Mouse (Mus musculus): ENCODE results near the gene Sec24a. TPM values are rescaled to one million over a fixed set of nuclear protein-coding genes. Genes with fewer than 3 reads are reported as not detected.
"Not testable (repeated sequence)": the region's sequence is repeated elsewhere in the genome, so short reads cannot be mapped to it uniquely, and the experiment has no call there.

Sec24a gene
- total RNA-seq, 1 experiment = 10.9 TPM

GRCm38 (mm10) chr11:51790662-51791061 is 27.2 kb upstream of the Sec24a start:
- TF ChIP-seq CHD2 (IDR thresholded peaks at IDR 0.05; ENCODE audit: low read depth, low read length) (no peak), ZC3H11A (IDR thresholded peaks at IDR 0.05; ENCODE audit: borderline replicate concordance, low read depth, low read length) (no peak), ZNF384 (IDR thresholded peaks at IDR 0.05; ENCODE audit: low read depth, low read length) (no peak), HCFC1 (IDR thresholded peaks at IDR 0.05; ENCODE audit: borderline replicate concordance, insufficient read depth, low read length) (no peak), MAFK (IDR thresholded peaks at IDR 0.05; ENCODE audit: insufficient read depth, low read depth, low read length) (no peak)
- H3K27ac ChIP-seq (ENCODE audit: insufficient read depth, low read depth, low read length, poor library complexity, severe bottlenecking) = no peak overlapping the region
- no peaks in the 10 kb centered on the region; a peak in 1 of 4 replicates for H3K4me1 ChIP-seq (ENCODE audit: control insufficient read depth in 2 of 2, insufficient read depth in 2 of 2, low read length in 2 of 2, poor library complexity in 1 of 2)
- no peak overlapping the region for H3K4me3 ChIP-seq (ENCODE audit: insufficient read depth in 1 of 2, low read depth in 1 of 2, low read length in 2 of 2, poor library complexity in 1 of 2, severe bottlenecking in 1 of 2)
- DNase-seq (ENCODE audit: low read depth, low spot score) = no peak
- no peaks in the 10 kb centered on the region for H3K9me3 ChIP-seq (ENCODE audit: control insufficient read depth, insufficient read depth, low read depth, low read length)
- peaks cover 9% of the 10 kb centered on the region for H3K36me3 ChIP-seq (ENCODE audit: control insufficient read depth, insufficient read depth, low read length, poor library complexity, severe bottlenecking)
- no peak overlapping the region for H3K9ac ChIP-seq (ENCODE audit: insufficient read depth, low read depth, low read length, poor library complexity, severe bottlenecking)
- in situ Hi-C loops (cut with MboI; ENCODE audit: low sequenced_read_pairs in 2 of 2, unreplicated experiment in 2 of 2) = no loop called here

- H3K9me3 ChIP-seq (ENCODE audit: control insufficient read depth, insufficient read depth, low read depth, low read length); in situ Hi-C loops (cut with MboI; ENCODE audit: low sequenced_read_pairs in 2 of 2, unreplicated experiment in 2 of 2); H3K36me3 ChIP-seq (ENCODE audit: control insufficient read depth, insufficient read depth, low read length, poor library complexity, severe bottlenecking); H3K4me1 ChIP-seq (ENCODE audit: control insufficient read depth in 2 of 2, insufficient read depth in 2 of 2, low read length in 2 of 2, poor library complexity in 1 of 2); H3K9ac ChIP-seq (ENCODE audit: insufficient read depth, low read depth, low read length, poor library complexity, severe bottlenecking); H3K27ac ChIP-seq (ENCODE audit: insufficient read depth, low read depth, low read length, poor library complexity, severe bottlenecking); DNase-seq (ENCODE audit: low read depth, low spot score); H3K4me3 ChIP-seq (ENCODE audit: insufficient read depth in 1 of 2, low read depth in 1 of 2, low read length in 2 of 2, poor library complexity in 1 of 2, severe bottlenecking in 1 of 2): not testable (repeated sequence)
Observed at GRCm38 (mm10) chr11:51789735-51790134, 26.3 kb upstream of the Sec24a start.

GRCm38 (mm10) chr11:51785926-51786325 is 22.5 kb upstream of the Sec24a start:
- in situ Hi-C loops (cut with MboI; ENCODE audit: low sequenced_read_pairs in 2 of 2, unreplicated experiment in 2 of 2) = no loop called here
- Histone ChIP-seq H3K4me3 (ENCODE audit: insufficient read depth in 1 of 2, low read depth in 1 of 2, low read length in 2 of 2, poor library complexity in 1 of 2, severe bottlenecking in 1 of 2) (peak overlapping the region in 1 of 2 experiments; percentile 23; a peak in 1 of 4 replicates), H3K4me1 (ENCODE audit: control insufficient read depth in 2 of 2, insufficient read depth in 2 of 2, low read length in 2 of 2, poor library complexity in 1 of 2) (no peaks in the 10 kb centered on the region; a peak in 1 of 4 replicates), H3K9me3 (ENCODE audit: control insufficient read depth, insufficient read depth, low read depth, low read length) (no peaks in the 10 kb centered on the region), H3K27ac (ENCODE audit: insufficient read depth, low read depth, low read length, poor library complexity, severe bottlenecking) (no peak overlapping the region), H3K9ac (ENCODE audit: insufficient read depth, low read depth, low read length, poor library complexity, severe bottlenecking) (peak overlapping the region; percentile 24; the same call in 1 of the 2 replicates), H3K36me3 (ENCODE audit: control insufficient read depth, insufficient read depth, low read length, poor library complexity, severe bottlenecking) (peaks cover 8% of the 10 kb centered on the region; the same call in 1 of the 2 replicates)
- DNase-seq (ENCODE audit: low read depth, low spot score) = peak; percentile 67
- TF ChIP-seq HCFC1 (IDR thresholded peaks at IDR 0.05; ENCODE audit: borderline replicate concordance, insufficient read depth, low read length) (no peak), ZC3H11A (IDR thresholded peaks at IDR 0.05; ENCODE audit: borderline replicate concordance, low read depth, low read length) (peak; percentile 17; the same call in 1 of the 2 replicates), CHD2 (IDR thresholded peaks at IDR 0.05; ENCODE audit: low read depth, low read length) (no peak), ZNF384 (IDR thresholded peaks at IDR 0.05; ENCODE audit: low read depth, low read length) (no peak), MAFK (IDR thresholded peaks at IDR 0.05; ENCODE audit: insufficient read depth, low read depth, low read length) (no peak)

- Histone ChIP-seq H3K27ac (ENCODE audit: insufficient read depth, low read depth, low read length, poor library complexity, severe bottlenecking) (no peak overlapping the region), H3K4me1 (ENCODE audit: control insufficient read depth in 2 of 2, insufficient read depth in 2 of 2, low read length in 2 of 2, poor library complexity in 1 of 2) (no peaks in the 10 kb centered on the region; a peak in 1 of 4 replicates), H3K9me3 (ENCODE audit: control insufficient read depth, insufficient read depth, low read depth, low read length) (no peaks in the 10 kb centered on the region), H3K4me3 (ENCODE audit: insufficient read depth in 1 of 2, low read depth in 1 of 2, low read length in 2 of 2, poor library complexity in 1 of 2, severe bottlenecking in 1 of 2) (no peak overlapping the region), H3K36me3 (ENCODE audit: control insufficient read depth, insufficient read depth, low read length, poor library complexity, severe bottlenecking) (peaks cover 6% of the 10 kb centered on the region; the same call in 1 of the 2 replicates), H3K9ac (ENCODE audit: insufficient read depth, low read depth, low read length, poor library complexity, severe bottlenecking) (no peak overlapping the region)
- in situ Hi-C loops (cut with MboI; ENCODE audit: low sequenced_read_pairs in 2 of 2, unreplicated experiment in 2 of 2) = no loop called here
- no peak for TF ChIP-seq ZNF384 (IDR thresholded peaks at IDR 0.05; ENCODE audit: low read depth, low read length)
- no peak for TF ChIP-seq HCFC1 (IDR thresholded peaks at IDR 0.05; ENCODE audit: borderline replicate concordance, insufficient read depth, low read length)
- TF ChIP-seq ZC3H11A (IDR thresholded peaks at IDR 0.05; ENCODE audit: borderline replicate concordance, low read depth, low read length) = no peak
- TF ChIP-seq CHD2 (IDR thresholded peaks at IDR 0.05; ENCODE audit: low read depth, low read length) = no peak
- TF ChIP-seq MAFK (IDR thresholded peaks at IDR 0.05; ENCODE audit: insufficient read depth, low read depth, low read length) = no peak
- DNase-seq (ENCODE audit: low read depth, low spot score) = no peak
Observed at GRCm38 (mm10) chr11:51782721-51783120, 19.3 kb upstream of the Sec24a start.

GRCm38 (mm10) chr11:51780773-51781267 is 17.4 kb upstream of the Sec24a start:
- peaks cover 4% of the 10 kb centered on the region; the same call in 1 of the 2 replicates for H3K36me3 ChIP-seq (ENCODE audit: control insufficient read depth, insufficient read depth, low read length, poor library complexity, severe bottlenecking)
- H3K27ac ChIP-seq (ENCODE audit: insufficient read depth, low read depth, low read length, poor library complexity, severe bottlenecking) = no peak overlapping the region
- no peak for TF ChIP-seq CHD2 (IDR thresholded peaks at IDR 0.05; ENCODE audit: low read depth, low read length)
- no peak for TF ChIP-seq MAFK (IDR thresholded peaks at IDR 0.05; ENCODE audit: insufficient read depth, low read depth, low read length)
- no peak for TF ChIP-seq HCFC1 (IDR thresholded peaks at IDR 0.05; ENCODE audit: borderline replicate concordance, insufficient read depth, low read length)
- TF ChIP-seq ZNF384 (IDR thresholded peaks at IDR 0.05; ENCODE audit: low read depth, low read length) = no peak
- no peak for TF ChIP-seq ZC3H11A (IDR thresholded peaks at IDR 0.05; ENCODE audit: borderline replicate concordance, low read depth, low read length)
- in situ Hi-C loops (cut with MboI; ENCODE audit: low sequenced_read_pairs in 2 of 2, unreplicated experiment in 2 of 2) = no loop called here
- no peak overlapping the region for H3K4me3 ChIP-seq (ENCODE audit: insufficient read depth in 1 of 2, low read depth in 1 of 2, low read length in 2 of 2, poor library complexity in 1 of 2, severe bottlenecking in 1 of 2)
- DNase-seq (ENCODE audit: low read depth, low spot score) = no peak
- no peaks in the 10 kb centered on the region; a peak in 1 of 4 replicates for H3K4me1 ChIP-seq (ENCODE audit: control insufficient read depth in 2 of 2, insufficient read depth in 2 of 2, low read length in 2 of 2, poor library complexity in 1 of 2)
- H3K9me3 ChIP-seq (ENCODE audit: control insufficient read depth, insufficient read depth, low read depth, low read length) = no peaks in the 10 kb centered on the region
- no peak overlapping the region for H3K9ac ChIP-seq (ENCODE audit: insufficient read depth, low read depth, low read length, poor library complexity, severe bottlenecking)
